Mouse (Mus musculus) spleen, postnatal 36 days (tissue): Measurements from ENCODE around the gene Ppp2r5a.
A peak's percentile ranks its signal among the peaks of the same experiment; 100 is the strongest.
"Not testable (repeated sequence)": the region's sequence is repeated elsewhere in the genome, so short reads cannot be mapped to it uniquely, and the experiment has no call there.

ENCODE experiments used
- DNase-seq, 2 experiments: peaks; one replicate each; pipeline ENCODE4 v3.0.0; 2022; ENCODE audit warnings: low spot score in 2 of 2, mixed read lengths in 1 of 2

The Ppp2r5a gene

GRCm38 (mm10) chr1:191403074-191403473 is at the start of gene Ppp2r5a:
Gene Ppp2r5a, minus strand, starts transcription at chr1:191403272.
- no peak for DNase-seq

- no peak for DNase-seq
Measured at GRCm38 (mm10) chr1:191450614-191451013, 47.5 kb upstream of the Ppp2r5a start.

- no peak for DNase-seq
Measured at GRCm38 (mm10) chr1:191449537-191449936, 46.5 kb upstream of the Ppp2r5a start.

- peak; percentile 14 to 28 for DNase-seq
Measured at GRCm38 (mm10) chr1:191447391-191448016, 44.4 kb upstream of the Ppp2r5a start.

- no peak for DNase-seq
Measured at GRCm38 (mm10) chr1:191446307-191446706, 43.2 kb upstream of the Ppp2r5a start.

- DNase-seq: peak; percentile 27 to 46
Measured at GRCm38 (mm10) chr1:191445831-191446258, 42.8 kb upstream of the Ppp2r5a start.

- no peak for DNase-seq
Measured at GRCm38 (mm10) chr1:191445401-191445800, 42.3 kb upstream of the Ppp2r5a start.

- no peak for DNase-seq
Measured at GRCm38 (mm10) chr1:191444467-191444866, 41.4 kb upstream of the Ppp2r5a start.

- DNase-seq: no peak
Measured at GRCm38 (mm10) chr1:191439011-191439410, 35.9 kb upstream of the Ppp2r5a start.

- no peak for DNase-seq
Measured at GRCm38 (mm10) chr1:191438546-191438945, 35.5 kb upstream of the Ppp2r5a start.

GRCm38 (mm10) chr1:191436647-191437046 is 33.6 kb upstream of the Ppp2r5a start:
- DNase-seq: no peak

GRCm38 (mm10) chr1:191435359-191435758 is 32.3 kb upstream of the Ppp2r5a start:
- DNase-seq: no peak

GRCm38 (mm10) chr1:191432531-191432930 is 29.5 kb upstream of the Ppp2r5a start:
- DNase-seq: no peak

GRCm38 (mm10) chr1:191432023-191432422 is 29.0 kb upstream of the Ppp2r5a start:
- no peak for DNase-seq

- DNase-seq: no peak
Measured at GRCm38 (mm10) chr1:191430121-191430520, 27.0 kb upstream of the Ppp2r5a start.

- DNase-seq: no peak
Measured at GRCm38 (mm10) chr1:191425884-191426283, 22.8 kb upstream of the Ppp2r5a start.

- no peak for DNase-seq
Measured at GRCm38 (mm10) chr1:191423201-191423600, 20.1 kb upstream of the Ppp2r5a start.

GRCm38 (mm10) chr1:191422714-191423113 is 19.6 kb upstream of the Ppp2r5a start:
- DNase-seq: not testable (repeated sequence)

- peak; percentile 30 to 33 for DNase-seq
Measured at GRCm38 (mm10) chr1:191422164-191422563, 19.1 kb upstream of the Ppp2r5a start.

GRCm38 (mm10) chr1:191421426-191421999 is 18.4 kb upstream of the Ppp2r5a start:
- DNase-seq: no peak

- peak; percentile 57 to 68 for DNase-seq
Measured at GRCm38 (mm10) chr1:191420930-191421404, 17.9 kb upstream of the Ppp2r5a start.

- no peak for DNase-seq
Measured at GRCm38 (mm10) chr1:191419991-191420751, 17.1 kb upstream of the Ppp2r5a start.

GRCm38 (mm10) chr1:191419421-191419820 is 16.3 kb upstream of the Ppp2r5a start:
- no peak for DNase-seq
